Mouse (Mus musculus): ENCODE data around the gene Braf. TPM values are rescaled to one million over a fixed set of nuclear protein-coding genes. Genes with fewer than 3 reads are reported as not detected.
A peak's percentile ranks its signal among the peaks of the same experiment; 100 is the strongest.

Gene Braf
- polyA plus RNA-seq, 1 experiment = 71.3 TPM

- H3K27me3 ChIP-seq (ENCODE audit: control insufficient read depth, insufficient read depth, low read length, poor library complexity, severe bottlenecking) = no peaks in the 10 kb centered on the region
- no peaks in the 10 kb centered on the region for H3K9me3 ChIP-seq (replicated peaks; ENCODE audit: control insufficient read depth, insufficient read depth, low read length, poor library complexity, severe bottlenecking)
- no peaks in the 10 kb centered on the region for H3K4me1 ChIP-seq (ENCODE audit: control insufficient read depth, insufficient read depth, low read length)
- peak; percentile 58 for TF ChIP-seq CTCF (IDR thresholded peaks at IDR 0.05; ENCODE audit: low read depth, low read length)
- TF ChIP-seq EP300 (IDR thresholded peaks at IDR 0.05; ENCODE audit: insufficient read depth, low read depth, low read length) = 0 out of 2 replicates have a peak, but pooled peaks have one; percentile 9
- no peak for TF ChIP-seq POLR2A (IDR thresholded peaks at IDR 0.05; ENCODE audit: insufficient read depth, low read length)
- peak within 1 kb of the TSS; percentile 8; the same call in 1 of the 2 replicates for H3K27ac ChIP-seq (ENCODE audit: insufficient read depth, low read length)
- H3K9ac ChIP-seq (ENCODE audit: low read depth, poor library complexity, severe bottlenecking) = peak within 1 kb of the TSS; percentile 54
- H3K36me3 ChIP-seq (ENCODE audit: control insufficient read depth, insufficient read depth, low read length, poor library complexity, severe bottlenecking) = no peaks in the 10 kb centered on the region
- peak within 1 kb of the TSS; percentile 76 for H3K4me3 ChIP-seq (ENCODE audit: low read depth, low read length)
Measured at GRCm38 (mm10) chr6:39573791-39574554, 151.3 kb downstream of the Braf start, which contains the start of gene Adck2. Adck2 (plus strand) TSS chr6:39573873.

- H3K27ac ChIP-seq (ENCODE audit: insufficient read depth, low read length) = no peak overlapping the region
- no peaks in the 10 kb centered on the region for H3K4me1 ChIP-seq (ENCODE audit: control insufficient read depth, insufficient read depth, low read length)
Measured at GRCm38 (mm10) chr6:39570426-39570825, 154.8 kb downstream of the Braf start.

GRCm38 (mm10) chr6:39567528-39567927 lies 157.7 kb downstream of the Braf start:
- H3K36me3 ChIP-seq (ENCODE audit: control insufficient read depth, insufficient read depth, low read length, poor library complexity, severe bottlenecking) = no peaks in the 10 kb centered on the region
- no peak for TF ChIP-seq CTCF (IDR thresholded peaks at IDR 0.05; ENCODE audit: low read depth, low read length)
- TF ChIP-seq EP300 (IDR thresholded peaks at IDR 0.05; ENCODE audit: insufficient read depth, low read depth, low read length) = no peak
- no peak for TF ChIP-seq POLR2A (IDR thresholded peaks at IDR 0.05; ENCODE audit: insufficient read depth, low read length)
- no peaks in the 10 kb centered on the region for H3K4me1 ChIP-seq (ENCODE audit: control insufficient read depth, insufficient read depth, low read length)
- no peaks in the 10 kb centered on the region for H3K27me3 ChIP-seq (ENCODE audit: control insufficient read depth, insufficient read depth, low read length, poor library complexity, severe bottlenecking)
- H3K27ac ChIP-seq (ENCODE audit: insufficient read depth, low read length) = no peak overlapping the region
- no peaks in the 10 kb centered on the region for H3K9me3 ChIP-seq (replicated peaks; ENCODE audit: control insufficient read depth, insufficient read depth, low read length, poor library complexity, severe bottlenecking)
- no peak overlapping the region for H3K4me3 ChIP-seq (ENCODE audit: low read depth, low read length)
- no peak overlapping the region for H3K9ac ChIP-seq (ENCODE audit: low read depth, poor library complexity, severe bottlenecking)

More at GRCm38 (mm10) chr6:39570426-39570825, 154.8 kb downstream of the Braf start:
- Histone ChIP-seq H3K9me3 (replicated peaks; ENCODE audit: control insufficient read depth, insufficient read depth, low read length, poor library complexity, severe bottlenecking) (no peaks in the 10 kb centered on the region), H3K4me3 (ENCODE audit: low read depth, low read length) (no peak overlapping the region), H3K36me3 (ENCODE audit: control insufficient read depth, insufficient read depth, low read length, poor library complexity, severe bottlenecking) (no peaks in the 10 kb centered on the region), H3K27me3 (ENCODE audit: control insufficient read depth, insufficient read depth, low read length, poor library complexity, severe bottlenecking) (no peaks in the 10 kb centered on the region), H3K9ac (ENCODE audit: low read depth, poor library complexity, severe bottlenecking) (no peak overlapping the region)
- no peak for TF ChIP-seq CTCF (IDR thresholded peaks at IDR 0.05; ENCODE audit: low read depth, low read length)
- no peak for TF ChIP-seq EP300 (IDR thresholded peaks at IDR 0.05; ENCODE audit: insufficient read depth, low read depth, low read length)
- no peak for TF ChIP-seq POLR2A (IDR thresholded peaks at IDR 0.05; ENCODE audit: insufficient read depth, low read length)

- Histone ChIP-seq H3K9ac (ENCODE audit: low read depth, poor library complexity, severe bottlenecking) (no peak overlapping the region), H3K4me3 (ENCODE audit: low read depth, low read length) (peak overlapping the region; percentile 5; the same call in 1 of the 2 replicates), H3K9me3 (replicated peaks; ENCODE audit: control insufficient read depth, insufficient read depth, low read length, poor library complexity, severe bottlenecking) (no peaks in the 10 kb centered on the region), H3K27me3 (ENCODE audit: control insufficient read depth, insufficient read depth, low read length, poor library complexity, severe bottlenecking) (no peaks in the 10 kb centered on the region), H3K36me3 (ENCODE audit: control insufficient read depth, insufficient read depth, low read length, poor library complexity, severe bottlenecking) (no peaks in the 10 kb centered on the region), H3K4me1 (ENCODE audit: control insufficient read depth, insufficient read depth, low read length) (no peaks in the 10 kb centered on the region), H3K27ac (ENCODE audit: insufficient read depth, low read length) (no peak overlapping the region)
- TF ChIP-seq CTCF (IDR thresholded peaks at IDR 0.05; ENCODE audit: low read depth, low read length) = peak; percentile 10
- TF ChIP-seq POLR2A (IDR thresholded peaks at IDR 0.05; ENCODE audit: insufficient read depth, low read length) = no peak
Measured at GRCm38 (mm10) chr6:39562166-39563015, 162.9 kb downstream of the Braf start.

- TF ChIP-seq CTCF (IDR thresholded peaks at IDR 0.05; ENCODE audit: low read depth, low read length) (no peak), POLR2A (IDR thresholded peaks at IDR 0.05; ENCODE audit: insufficient read depth, low read length) (no peak), EP300 (IDR thresholded peaks at IDR 0.05; ENCODE audit: insufficient read depth, low read depth, low read length) (no peak)
- peaks cover 6% of the 10 kb centered on the region for H3K4me1 ChIP-seq (ENCODE audit: control insufficient read depth, insufficient read depth, low read length)
- H3K27ac ChIP-seq (ENCODE audit: insufficient read depth, low read length) = no peak overlapping the region
Measured at GRCm38 (mm10) chr6:39559276-39559939, 165.9 kb downstream of the Braf start.

More at GRCm38 (mm10) chr6:39559276-39559939, 165.9 kb downstream of the Braf start:
- Histone ChIP-seq H3K36me3 (ENCODE audit: control insufficient read depth, insufficient read depth, low read length, poor library complexity, severe bottlenecking) (no peaks in the 10 kb centered on the region), H3K4me3 (ENCODE audit: low read depth, low read length) (no peak overlapping the region), H3K27me3 (ENCODE audit: control insufficient read depth, insufficient read depth, low read length, poor library complexity, severe bottlenecking) (no peaks in the 10 kb centered on the region), H3K9me3 (replicated peaks; ENCODE audit: control insufficient read depth, insufficient read depth, low read length, poor library complexity, severe bottlenecking) (no peaks in the 10 kb centered on the region), H3K9ac (ENCODE audit: low read depth, poor library complexity, severe bottlenecking) (no peak overlapping the region)

Data from ES-Bruce4 (cell line).